ENCODE assay signal across 16 mouse cellular contexts in genomic region chr6:43773561-43773960, GRCm38 (mm10).
"Had no signal": no experiment of that assay in that cellular context is flagged by ENCODE, and none has a peak within 500 bp of the region (broad histone marks: within the 10 kb centered on the region; RNA-seq: fewer than 3 reads in every experiment).

No protein-coding gene starts in this region.

- H3K27me3 ChIP-seq: kidney, embryonic 15.5 days; limb, embryonic 12.5 days; liver, embryonic 13.5 days; lung, embryonic 15.5 days; megakaryocyte, embryonic 14.5 days; midbrain, embryonic 15.5 days; neural tube, embryonic 13.5 days had no signal

- H3K4me3 ChIP-seq: kidney, embryonic 15.5 days; limb, embryonic 12.5 days; liver, embryonic 13.5 days; lung, embryonic 15.5 days; megakaryocyte, embryonic 14.5 days; midbrain, embryonic 15.5 days; neural tube, embryonic 13.5 days had no signal

- H3K4me2 ChIP-seq: kidney, embryonic 15.5 days; limb, embryonic 12.5 days; liver, embryonic 13.5 days; lung, embryonic 15.5 days; midbrain, embryonic 11.5 days; midbrain, embryonic 15.5 days; neural tube, embryonic 13.5 days had no signal

- ATAC-seq: liver, postnatal 0 days; midbrain, embryonic 15.5 days had no signal

- H3K36me3 ChIP-seq: kidney, embryonic 15.5 days; limb, embryonic 12.5 days; liver, embryonic 13.5 days; lung, embryonic 15.5 days; midbrain, embryonic 15.5 days; neural tube, embryonic 13.5 days had no signal

- H3K9ac ChIP-seq: kidney, embryonic 15.5 days; limb, embryonic 12.5 days; liver, embryonic 13.5 days; liver, postnatal 0 days; lung, embryonic 15.5 days; midbrain, embryonic 15.5 days; neural tube, embryonic 13.5 days had no signal

- H3K9me3 ChIP-seq: kidney, embryonic 15.5 days; limb, embryonic 12.5 days; liver, embryonic 13.5 days; lung, embryonic 15.5 days; megakaryocyte, embryonic 14.5 days; midbrain, embryonic 15.5 days; neural tube, embryonic 13.5 days had no signal

- DNase-seq: kidney, postnatal 14 days; layer of hippocampus, postnatal 36 days; liver; liver, embryonic 13.5 days; liver, postnatal 0 days; lung, postnatal 14 days; thymus, postnatal 14 days had no signal

- H3K27ac ChIP-seq: kidney, embryonic 15.5 days; limb, embryonic 12.5 days; liver, embryonic 13.5 days; lung, embryonic 15.5 days; macrophage; midbrain, embryonic 15.5 days; neural tube, embryonic 13.5 days; stomach, postnatal 0 days had no signal

- H3K4me1 ChIP-seq: limb, embryonic 12.5 days; liver, embryonic 13.5 days; lung, embryonic 15.5 days; megakaryocyte, embryonic 14.5 days; midbrain, embryonic 15.5 days had no signal
